Mouse (Mus musculus) layer of hippocampus, adult 11-12 months (tissue): ENCODE results near the gene Zc3h12c.

ENCODE experiments used
- DNase-seq: peaks from one replicate; pipeline ENCODE4 v3.0.0; 2022; ENCODE audit warnings: low spot score

The Zc3h12c gene

DNA sequence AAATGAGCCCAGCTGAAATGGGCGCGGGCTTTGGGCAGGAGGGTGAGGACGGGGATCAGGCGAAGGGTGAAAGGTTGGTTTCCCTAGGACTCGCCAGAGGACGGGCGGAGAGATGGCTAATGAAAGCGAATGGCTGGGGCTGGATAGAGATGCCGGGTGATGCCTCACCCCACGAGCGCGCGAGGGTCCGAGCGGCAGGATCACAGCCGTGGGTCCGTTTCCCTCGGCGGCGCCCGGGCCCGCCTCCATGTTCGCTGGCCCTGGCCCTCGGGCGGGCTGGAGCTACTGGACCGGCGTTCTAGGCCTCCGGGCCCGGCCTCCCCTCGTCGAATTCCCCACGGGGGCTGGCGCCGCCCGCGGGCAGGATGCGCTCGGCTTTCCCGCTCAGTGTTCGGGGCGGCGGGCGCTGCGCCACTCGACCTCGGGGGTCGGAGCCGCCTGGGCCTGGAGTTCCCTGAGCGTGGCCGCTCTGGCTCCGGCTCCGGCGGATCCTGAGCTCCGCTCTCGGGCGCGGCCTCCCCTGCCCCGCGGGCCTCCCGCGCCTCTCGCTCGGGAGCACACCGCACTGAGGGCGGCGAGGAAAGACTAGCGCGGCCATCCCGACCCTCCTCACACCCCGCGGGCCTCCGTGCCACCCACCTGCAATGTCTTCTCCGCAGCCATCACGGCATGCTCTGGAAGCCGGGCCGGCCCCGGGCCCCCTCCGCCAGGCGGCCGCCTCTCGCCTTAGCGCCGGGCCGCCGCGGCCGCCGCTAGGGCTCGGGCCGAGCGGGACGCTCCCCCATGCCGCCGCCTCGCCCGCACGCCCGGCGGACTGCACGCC is at the start of gene Zc3h12c:
TSS of gene Zc3h12c (minus strand) at position 710 of the 823 bp plus-strand sequence.
- DNase-seq: peak; percentile 57

GRCm38 (mm10) chr9:52217636-52218035 is 49.3 kb upstream of the Zc3h12c start:
- DNase-seq: no peak

DNA sequence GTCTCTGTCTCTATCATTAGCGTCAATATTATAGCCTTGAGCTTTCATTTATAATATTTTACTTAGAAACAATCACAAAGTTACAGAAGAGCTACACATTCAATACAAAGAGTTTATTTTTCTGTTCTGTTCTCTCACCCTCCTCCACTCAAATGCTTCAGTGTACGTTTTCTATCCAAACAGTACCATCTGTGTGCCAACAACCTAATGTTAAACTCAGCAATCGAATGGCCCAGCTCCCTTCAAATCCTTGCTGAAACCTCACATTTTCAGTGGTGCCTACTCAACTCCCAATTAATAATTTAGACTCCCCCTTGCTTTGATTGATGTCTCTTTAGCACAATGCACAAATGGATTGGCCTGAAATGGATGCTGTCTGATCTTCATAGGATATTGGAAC is 46.9 kb upstream of the Zc3h12c start:
- DNase-seq: no peak

- no peak for DNase-seq
Measured at GRCm38 (mm10) chr9:52212416-52212815, 44.0 kb upstream of the Zc3h12c start.

DNA sequence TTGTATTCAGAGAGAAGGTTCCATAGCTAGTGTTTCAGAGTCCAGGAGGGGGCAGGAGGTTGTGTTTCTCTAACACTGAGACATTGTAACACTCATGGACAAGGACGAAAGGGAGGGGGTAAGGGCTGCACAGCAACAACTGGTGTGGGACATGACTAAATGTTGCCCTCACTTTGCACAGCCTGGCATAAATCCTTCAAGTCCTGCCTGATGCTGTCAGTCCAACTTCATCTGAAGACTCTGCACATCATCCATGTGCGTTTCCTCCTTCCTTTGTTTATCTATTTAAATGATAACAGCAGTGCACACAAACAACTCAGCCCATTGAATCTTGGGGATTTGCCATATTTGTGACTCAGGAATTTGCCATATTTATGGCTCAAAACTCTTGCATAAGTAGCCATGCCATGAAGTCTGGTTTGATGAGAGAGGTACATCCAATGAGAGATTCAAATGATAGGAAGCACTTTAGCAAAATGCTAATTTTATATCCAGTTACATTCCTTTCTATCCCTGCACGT is 40.2 kb upstream of the Zc3h12c start:
- DNase-seq: no peak

GRCm38 (mm10) chr9:52203189-52203588 is 34.8 kb upstream of the Zc3h12c start:
- peak; percentile 26 for DNase-seq

DNA sequence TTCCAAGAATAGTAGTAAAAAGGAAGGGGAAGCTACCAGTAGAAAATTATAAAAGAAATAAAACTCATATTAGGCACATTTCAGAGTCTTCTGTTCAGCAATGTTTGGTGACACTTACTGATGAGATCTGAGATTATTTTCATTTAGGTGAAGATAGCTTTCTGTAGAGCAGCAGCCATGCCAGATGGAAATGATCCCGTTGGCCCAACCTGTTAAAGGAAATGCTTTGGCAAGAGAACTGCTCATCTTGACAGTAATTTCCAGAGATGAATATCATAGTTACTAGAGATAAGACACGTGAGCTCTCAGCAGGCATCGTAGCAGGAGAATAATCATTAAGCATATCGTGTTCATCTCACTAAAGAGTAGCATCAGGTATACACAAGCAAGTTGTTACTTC is 31.9 kb upstream of the Zc3h12c start:
- no peak for DNase-seq

GRCm38 (mm10) chr9:52195853-52196252 is 27.5 kb upstream of the Zc3h12c start:
- DNase-seq: no peak

GRCm38 (mm10) chr9:52193851-52194250 is 25.5 kb upstream of the Zc3h12c start:
- DNase-seq: no peak

DNA sequence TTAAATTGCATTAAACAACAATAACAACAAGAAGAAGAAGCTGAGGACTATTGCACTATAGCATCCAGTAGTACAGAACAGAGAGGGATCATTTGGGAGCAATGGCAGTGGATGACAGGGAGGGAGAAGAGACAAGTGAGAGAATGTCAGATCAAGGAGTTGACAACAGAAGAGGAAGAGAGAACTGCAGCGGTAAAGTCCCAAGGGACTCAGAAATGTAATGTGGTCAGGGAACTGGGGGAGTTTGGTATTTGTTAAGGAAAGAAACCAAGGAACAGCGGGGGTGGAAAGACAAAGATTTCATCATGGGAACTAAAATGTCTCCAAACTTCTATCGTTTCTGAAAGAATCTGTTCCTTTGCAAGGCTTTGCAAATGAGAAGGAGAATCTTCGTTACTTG is 22.5 kb upstream of the Zc3h12c start:
- no peak for DNase-seq

DNA sequence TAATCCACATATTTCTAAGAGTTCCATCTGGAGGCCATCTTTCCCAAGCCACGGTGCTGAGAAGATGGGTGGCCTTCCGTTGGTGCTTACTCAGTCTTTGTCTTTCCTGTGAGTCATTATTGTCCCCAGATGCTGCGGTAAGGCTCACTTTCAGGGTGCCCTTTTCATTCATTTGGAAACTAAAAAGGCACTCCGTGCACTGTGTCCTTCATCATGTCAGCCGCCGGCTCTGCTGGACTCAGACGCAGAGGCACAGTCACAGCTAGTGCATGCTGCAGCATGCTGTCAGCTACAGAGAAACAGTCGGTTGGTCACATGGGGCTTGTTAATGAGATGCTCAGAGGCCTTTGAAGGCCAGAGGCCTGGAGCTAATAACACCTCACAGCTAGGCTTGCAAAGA is 19.7 kb upstream of the Zc3h12c start:
- DNase-seq: no peak

- no peak for DNase-seq
Measured at GRCm38 (mm10) chr9:52186296-52186941, 18.0 kb upstream of the Zc3h12c start.

GRCm38 (mm10) chr9:52181419-52181818 is 13.0 kb upstream of the Zc3h12c start:
- DNase-seq: no peak

GRCm38 (mm10) chr9:52180851-52181250 is 12.5 kb upstream of the Zc3h12c start:
- DNase-seq: no peak

GRCm38 (mm10) chr9:52175257-52175859 is 7.0 kb upstream of the Zc3h12c start:
- DNase-seq: no peak

DNA sequence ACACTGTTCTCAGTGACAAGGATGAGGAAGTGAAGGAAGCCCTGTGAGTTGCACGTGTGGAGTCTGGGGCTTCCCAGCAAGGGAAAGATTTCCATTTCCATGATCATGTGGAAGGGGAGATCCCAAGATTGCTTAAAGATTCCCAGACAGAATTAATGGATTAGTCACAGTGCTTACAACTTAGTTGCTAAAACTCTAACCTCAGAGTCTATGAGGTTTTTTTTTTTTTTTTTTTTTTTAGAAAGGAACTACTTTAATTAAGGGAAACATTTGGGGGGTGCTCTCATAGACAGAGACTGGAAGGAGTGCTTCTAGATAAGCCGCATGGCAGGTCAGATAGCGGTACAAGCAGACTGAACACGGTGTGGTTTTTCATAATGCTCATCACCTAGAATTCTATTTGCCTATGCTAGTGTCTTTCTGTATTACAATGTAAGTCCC is 6.3 kb upstream of the Zc3h12c start:
- DNase-seq: no peak

GRCm38 (mm10) chr9:52173937-52174336 is 5.6 kb upstream of the Zc3h12c start:
- no peak for DNase-seq

- no peak for DNase-seq
Measured at GRCm38 (mm10) chr9:52172550-52172949, 4.2 kb upstream of the Zc3h12c start.

DNA sequence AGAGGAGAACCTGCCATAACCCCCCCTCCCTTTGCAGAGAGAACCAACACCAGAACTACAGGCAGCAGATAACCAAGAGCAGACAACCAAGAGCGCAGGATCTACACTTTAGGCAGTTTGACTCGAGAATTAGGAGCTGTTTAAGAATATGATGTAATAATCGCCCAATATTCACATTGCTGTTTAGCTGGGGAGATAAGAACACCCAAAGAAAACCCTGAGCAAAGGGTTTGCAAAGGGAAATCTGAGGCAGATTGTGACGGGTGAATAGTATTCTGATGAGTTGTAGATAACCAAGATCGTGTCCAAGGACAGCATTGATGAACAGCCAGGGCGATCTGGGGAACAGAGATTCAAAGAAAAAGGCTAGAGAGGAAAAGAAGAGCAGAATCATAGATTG is 2.3 kb upstream of the Zc3h12c start:
- no peak for DNase-seq

DNA sequence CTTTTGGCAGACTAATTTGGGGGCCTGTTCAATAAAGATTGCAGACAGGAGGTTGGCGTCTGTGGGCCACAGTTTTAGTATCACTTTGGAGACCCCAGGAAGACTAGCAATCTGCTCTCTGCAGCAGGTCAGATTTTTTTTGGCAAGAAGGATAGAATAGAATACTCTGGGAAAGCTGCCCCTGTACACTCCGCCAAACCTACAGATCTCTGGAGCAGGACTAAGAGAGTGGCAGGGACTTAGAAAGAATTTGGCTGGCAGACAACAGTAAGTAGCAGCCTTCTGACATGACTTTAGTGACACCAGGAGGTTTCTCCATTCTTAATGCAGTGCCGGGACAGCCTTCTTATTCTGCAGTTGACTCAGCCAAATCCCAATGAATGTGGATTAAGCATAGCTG is 1.8 kb upstream of the Zc3h12c start:
- no peak for DNase-seq

DNA sequence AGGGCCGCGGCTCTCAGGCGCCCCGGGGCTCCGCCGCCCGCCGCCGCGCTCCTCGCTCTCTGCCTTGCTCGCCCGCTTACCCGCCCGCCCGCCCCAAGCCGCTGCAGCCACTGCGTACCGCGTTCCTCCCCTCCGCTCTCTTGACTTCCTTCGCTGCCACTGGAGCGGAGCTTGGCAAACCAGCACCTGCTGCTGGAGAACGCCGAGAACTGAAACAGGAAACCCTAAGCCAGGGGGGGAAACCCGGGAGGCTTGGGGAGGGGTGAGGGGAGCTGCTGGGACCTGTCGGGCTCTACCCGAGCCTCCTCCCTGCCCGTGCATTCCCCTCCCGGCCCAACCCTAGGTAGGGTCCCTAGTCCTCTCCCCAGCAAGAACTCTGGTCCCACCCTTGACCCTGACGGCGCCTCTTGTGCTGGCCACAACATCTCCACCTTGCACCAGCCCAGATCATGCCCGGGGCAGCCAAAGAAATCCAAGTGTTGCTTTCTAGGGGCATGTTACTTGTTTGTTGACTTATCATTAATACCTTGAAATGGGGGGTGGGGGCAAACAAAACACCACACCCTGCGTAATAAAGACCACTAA is 406 bp upstream of the Zc3h12c start:
- DNase-seq: peak; percentile 73

DNA sequence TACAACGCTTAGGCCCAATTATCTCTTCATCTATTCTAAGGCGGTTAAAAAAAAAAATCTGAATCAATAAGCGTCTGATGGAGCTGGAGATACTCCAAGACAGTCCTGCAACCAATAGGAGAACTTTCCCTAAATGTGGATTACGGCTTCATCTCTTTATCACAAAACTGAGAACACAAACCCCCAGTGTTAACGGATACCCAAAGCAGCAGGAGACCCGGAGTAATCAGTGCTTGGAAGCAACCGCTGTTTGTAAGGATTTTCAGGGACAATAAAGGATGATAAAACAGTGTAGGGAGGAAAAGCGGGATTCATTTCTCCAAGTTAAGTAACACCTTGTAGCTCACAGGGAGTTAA is 888 bp downstream of the Zc3h12c start:
- DNase-seq: peak; percentile 21

DNA sequence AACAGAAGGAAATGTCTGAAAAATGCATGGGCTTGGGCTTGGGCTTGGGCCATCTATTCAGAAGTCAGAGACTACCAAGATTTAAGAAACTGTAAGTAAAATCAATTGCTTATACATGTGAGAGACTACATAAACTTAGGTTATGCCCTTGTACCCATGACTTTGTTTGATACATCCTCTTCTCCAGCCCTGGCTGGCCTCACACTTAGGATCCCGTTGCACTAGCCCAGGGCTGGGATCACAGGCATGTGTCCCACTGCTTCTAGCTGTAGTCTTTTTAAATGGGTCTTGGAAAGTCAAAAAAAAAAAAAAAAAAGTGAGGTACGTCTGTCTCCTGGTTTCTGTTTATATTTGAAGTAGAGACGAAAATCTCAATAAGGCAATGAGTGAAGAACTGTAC is 1.3 kb downstream of the Zc3h12c start:
- DNase-seq: no peak
